Mouse (Mus musculus) CD4-positive, CD25-positive, alpha-beta regulatory T cell, adult 9 weeks (primary cell): ENCODE data around the gene Cdhr5. TPM values are rescaled to one million over a fixed set of nuclear protein-coding genes. Genes with fewer than 3 reads are reported as not detected.

Experiments used
- polyA plus RNA-seq: library from polyadenylated mRNA; unstranded; fragments of 100-300 nt; shearing (Covaris generic); gene quantifications from one replicate; pipeline ENCODE4 v1.2.1, GENCODE M21; 2017

Gene Cdhr5
- not detected for polyA plus RNA-seq

GRCm38 (mm10) chr7:141276546-141276945 lies at the start of gene Cdhr5:
Cdhr5 (minus strand) TSS chr7:141276786.

GRCm38 (mm10) chr7:141291921-141292582 lies 15.5 kb upstream of the Cdhr5 start, which contains the start of gene Drd4:
Drd4 (plus strand) TSS chr7:141292006.

GRCm38 (mm10) chr7:141278766-141279590 lies 2.4 kb upstream of the Cdhr5 start, which contains the start of gene Sct:
Sct (minus strand) TSS chr7:141279133.

GRCm38 (mm10) chr7:141265739-141266561 lies 10.6 kb downstream of the Cdhr5 start, which contains the start of gene Irf7:
Irf7 (minus strand) TSS chr7:141266481.

GRCm38 (mm10) chr7:141228279-141229067 lies 48.1 kb downstream of the Cdhr5 start, which contains the start of gene Phrf1:
Phrf1 (plus strand) TSS chr7:141228784.

Other genes with a start within 250 kb of the Cdhr5 start
- gene Gm17387, start 247.7 kb downstream of the Cdhr5 start, polyA plus RNA-seq = not detected
- gene B4galnt4, start 215.7 kb downstream of the Cdhr5 start, polyA plus RNA-seq = 15.5 TPM
- 411 TPM for gene Pkp3, start 198.6 kb downstream of the Cdhr5 start, polyA plus RNA-seq
- 274 TPM for gene Sigirr, start 176.2 kb downstream of the Cdhr5 start, polyA plus RNA-seq
- gene Ano9, start 159.0 kb downstream of the Cdhr5 start, polyA plus RNA-seq = not detected
- 8.9 TPM for gene Ptdss2, start 154.4 kb downstream of the Cdhr5 start, polyA plus RNA-seq
- gene Rnh1, start 103.9 kb downstream of the Cdhr5 start, polyA plus RNA-seq = 159 TPM
- 5.2 TPM for gene Hras, start 82.8 kb downstream of the Cdhr5 start, polyA plus RNA-seq
- gene Lrrc56, start 82.6 kb downstream of the Cdhr5 start, polyA plus RNA-seq = 3.4 TPM
- gene Lmntd2, start 62.7 kb downstream of the Cdhr5 start, polyA plus RNA-seq = 14.1 TPM
- gene Rassf7, start 60.9 kb downstream of the Cdhr5 start, polyA plus RNA-seq = 29.4 TPM
- 122 TPM for gene Phrf1, start 48.0 kb downstream of the Cdhr5 start, polyA plus RNA-seq
- 160 TPM for gene Irf7, start 10.3 kb downstream of the Cdhr5 start, polyA plus RNA-seq
- not detected for gene Sct, start 2.3 kb upstream of the Cdhr5 start, polyA plus RNA-seq
- gene Drd4, start 15.2 kb upstream of the Cdhr5 start, polyA plus RNA-seq = not detected
- gene Deaf1, start 50.9 kb upstream of the Cdhr5 start, polyA plus RNA-seq = 15.6 TPM
- 48.1 TPM for gene Tmem80, start 51.0 kb upstream of the Cdhr5 start, polyA plus RNA-seq
- gene Eps8l2, start 62.1 kb upstream of the Cdhr5 start, polyA plus RNA-seq = not detected
- 372 TPM for gene Taldo1, start 115.4 kb upstream of the Cdhr5 start, polyA plus RNA-seq
- gene Gatd1, start 137.3 kb upstream of the Cdhr5 start, polyA plus RNA-seq = 91.0 TPM
- gene Cend1, start 152.7 kb upstream of the Cdhr5 start, polyA plus RNA-seq = 0.27 TPM
- 87.4 TPM for gene Slc25a22, start 161.1 kb upstream of the Cdhr5 start, polyA plus RNA-seq
- 16.1 TPM for gene Pidd1, start 167.2 kb upstream of the Cdhr5 start, polyA plus RNA-seq
- 2,295 TPM for gene Rplp2, start 170.6 kb upstream of the Cdhr5 start, polyA plus RNA-seq
- 109 TPM for gene Pnpla2, start 178.4 kb upstream of the Cdhr5 start, polyA plus RNA-seq
- not detected for gene Cracr2b, start 184.3 kb upstream of the Cdhr5 start, polyA plus RNA-seq
- gene Cd151, start 190.6 kb upstream of the Cdhr5 start, polyA plus RNA-seq = 8.3 TPM
- 43.2 TPM for gene Polr2l, start 198.3 kb upstream of the Cdhr5 start, polyA plus RNA-seq
- gene Tspan4, start 198.5 kb upstream of the Cdhr5 start, polyA plus RNA-seq = 1.9 TPM